Mouse (Mus musculus) CH12.LX (cell line): ENCODE measurements at regions not wholly inside any gene's neighbourhood (a gene's known extent, or its start where the extent isn't known, plus 50 kb on each side); places are given as distances from the start of the nearest gene placed in this dataset.

Experiments used
- CHD2 ChIP-seq: IDR thresholded peaks from 2 replicates; pipeline ENCODE4 v1.6.1; 2011; ENCODE audit warnings: low read length, improper control_type of control experiment
- CTCF ChIP-seq, 2 experiments: IDR thresholded peaks in 1 of 2; conservative IDR thresholded peaks in 1 of 2; 2 replicates each; pipeline ENCODE4 v1.5.1; 2011 to 2012; ENCODE audit warnings: low read depth in 2 of 2, low read length in 2 of 2, improper control_type of control experiment in 1 of 2, inconsistent platforms in 1 of 2, mild to moderate bottlenecking in 1 of 2, moderate library complexity in 1 of 2
- E2F4 ChIP-seq: IDR thresholded peaks from 2 replicates; pipeline ENCODE4 v1.6.1; 2011; ENCODE audit warnings: low read depth, low read length, improper control_type of control experiment; ENCODE audit not compliant: insufficient replicate concordance
- EP300 ChIP-seq: IDR thresholded peaks from 2 replicates; pipeline ENCODE4 v1.6.1; 2011; ENCODE audit warnings: low read length, improper control_type of control experiment
- MAX ChIP-seq: IDR thresholded peaks from 2 replicates; pipeline ENCODE4 v1.6.1; 2011; ENCODE audit warnings: low read length, improper control_type of control experiment
- POLR2A ChIP-seq: IDR thresholded peaks from 2 replicates; pipeline ENCODE4 v1.6.1; 2011; ENCODE audit warnings: low read depth, mild to moderate bottlenecking, improper control_type of control experiment, low read length
- SIN3A ChIP-seq: IDR thresholded peaks from 2 replicates; pipeline ENCODE4 v1.6.1; 2012; ENCODE audit warnings: low read length, improper control_type of control experiment, inconsistent platforms
- UBTF ChIP-seq: IDR thresholded peaks from 2 replicates; pipeline ENCODE4 v1.6.1; 2012; ENCODE audit warnings: low read depth, mild to moderate bottlenecking, inconsistent platforms, low read length, improper control_type of control experiment, moderate library complexity
- ZMIZ1 ChIP-seq: IDR thresholded peaks from 2 replicates; pipeline ENCODE4 v1.6.1; 2012; ENCODE audit warnings: low read depth, mild to moderate bottlenecking, inconsistent platforms, low read length, improper control_type of control experiment

GRCm38 (mm10) chr6:127321031-127321430 lies 125.6 kb upstream of the Parp11 start:
- no peak for TF ChIP-seq CTCF (conservative IDR thresholded peaks at IDR 0.05 in 1 of 2, IDR thresholded peaks at IDR 0.05 in 1 of 2; ENCODE audit: low read depth in 2 of 2, low read length in 2 of 2)
- no peak for TF ChIP-seq POLR2A
- no peak for TF ChIP-seq MAX
- TF ChIP-seq UBTF = no peak
- TF ChIP-seq ZMIZ1 = no peak
- no peak for TF ChIP-seq EP300
- no peak for TF ChIP-seq CHD2
- no peak for TF ChIP-seq E2F4
- no peak for TF ChIP-seq SIN3A
